Mouse (Mus musculus) cerebellum, adult 2 months (tissue): ENCODE results near the gene S1pr2. TPM values are rescaled to one million over a fixed set of nuclear protein-coding genes. Genes with fewer than 3 reads are reported as not detected.

Source experiments
- DNase-seq, 2 experiments: peaks; one replicate each; pipeline ENCODE4 v3.0.0; 2021
- H3K27ac ChIP-seq: fragments of 200-500 bp; 2 replicates; pipeline ENCODE4 v1.5.1; 2012; ENCODE audit warnings: low read length, control low read depth, inconsistent platforms; ENCODE audit not compliant: insufficient read depth
- H3K27me3 ChIP-seq: fragments of 200-500 bp; 2 replicates; pipeline ENCODE4 v1.6.1; 2012; ENCODE audit warnings: inconsistent platforms, mild to moderate bottlenecking, low read length, moderate library complexity; ENCODE audit not compliant: control insufficient read depth, insufficient read depth
- H3K4me1 ChIP-seq: fragments of 200-500 bp; 2 replicates; pipeline ENCODE4 v1.6.1; 2011; ENCODE audit warnings: low read length; ENCODE audit not compliant: control insufficient read depth, insufficient read depth
- H3K4me3 ChIP-seq: fragments of 200-500 bp; replicated peaks from 2 replicates; pipeline ENCODE3; 2011; ENCODE audit warnings: mild to moderate bottlenecking, low read depth, low read length, control low read depth; ENCODE audit not compliant: insufficient read depth
- CTCF ChIP-seq: fragments of 200-500 bp; IDR thresholded peaks from 2 replicates; pipeline ENCODE4 v1.5.1; 2011; ENCODE audit warnings: low read depth, mild to moderate bottlenecking, control low read depth, low read length, moderate library complexity, borderline replicate concordance; ENCODE audit not compliant: insufficient read depth
- POLR2A ChIP-seq: fragments of 200-500 bp; IDR thresholded peaks from 2 replicates; pipeline ENCODE4 v1.6.1; 2011; ENCODE audit warnings: low read length, control low read depth, borderline replicate concordance; ENCODE audit not compliant: insufficient read depth
- WGBS: fragments of 180-500 bp; shearing (Covaris S2); methylation state at CpG from one replicate; pipeline ENCODE4 v1.1.7; 2018; 5-methylcytosine and 5-hydroxymethylcytosine counted together
- polyA plus RNA-seq: library from polyadenylated mRNA; depleted of rRNA; stranded (reverse); fragments of >200 nt; gene quantifications from 2 replicates; pipeline ENCODE4 v1.2.3, GENCODE M21; 2012

Gene S1pr2
- polyA plus RNA-seq, 1 experiment: 1.8 TPM

DNA sequence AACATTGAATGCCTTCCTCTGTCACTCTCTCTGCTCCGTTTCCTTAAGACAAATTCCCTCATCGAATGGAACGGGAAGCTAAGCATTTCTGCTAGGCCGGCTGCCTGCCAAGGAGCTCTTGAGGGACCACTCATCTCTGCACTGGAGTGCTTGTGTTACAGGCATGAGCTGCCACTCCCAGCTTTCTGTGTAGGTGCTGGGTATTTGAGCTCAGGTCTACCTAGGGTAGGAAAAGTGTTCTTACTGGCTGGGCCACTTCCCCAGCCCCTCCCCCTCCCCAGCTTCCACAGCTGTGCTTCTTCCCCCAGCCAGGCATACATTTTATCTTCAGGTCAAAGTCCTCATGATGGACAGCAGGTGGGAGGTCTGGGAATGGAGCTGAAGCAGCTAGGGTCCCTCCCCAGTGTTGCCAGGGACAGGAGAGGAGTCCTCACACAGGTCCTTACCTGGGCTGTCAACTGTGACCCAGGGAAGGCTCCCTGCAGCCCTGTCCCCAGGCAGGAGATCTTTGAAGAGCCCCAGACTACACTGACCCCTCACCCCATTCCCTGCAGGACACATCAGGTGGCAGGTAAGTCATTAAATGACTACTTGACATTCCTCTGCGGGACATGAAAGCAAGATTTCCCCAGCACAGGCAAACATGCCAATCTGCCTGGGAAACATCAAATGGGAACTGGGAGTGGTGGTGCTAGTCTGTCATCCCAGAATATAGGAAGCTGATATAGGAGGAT is 16.8 kb upstream of the S1pr2 start:
- Histone ChIP-seq H3K27me3 (no peaks in the 10 kb centered on the region), H3K27ac (no peak overlapping the region), H3K4me3 (no peak overlapping the region), H3K4me1 (no peaks in the 10 kb centered on the region)
- no peak for TF ChIP-seq POLR2A
- TF ChIP-seq CTCF: no peak
- WGBS: 63% methylated on average over 5 of the region's 5 CpGs
- DNase-seq: no peak

DNA sequence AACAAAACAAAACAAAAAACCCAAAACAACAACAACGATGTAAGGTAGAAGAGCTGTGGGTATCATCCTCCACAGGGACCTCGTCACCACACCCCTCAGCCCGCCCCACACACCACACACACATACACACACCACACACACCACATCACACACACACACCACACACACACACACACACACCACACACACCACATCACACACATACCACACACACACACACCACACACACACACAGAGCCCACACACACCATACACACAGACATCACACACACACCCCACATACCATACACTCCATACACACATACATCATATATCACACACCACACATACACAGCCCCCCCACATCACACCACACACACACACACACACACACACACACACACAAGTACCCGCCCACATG is 15.0 kb upstream of the S1pr2 start:
- TF ChIP-seq POLR2A (no peak), CTCF (no peak)
- H3K27ac ChIP-seq: no peak overlapping the region
- H3K27me3 ChIP-seq: no peaks in the 10 kb centered on the region
- no peaks in the 10 kb centered on the region for H3K4me1 ChIP-seq
- 93% methylated on average over 4 of the region's 4 CpGs for WGBS
- no peak for DNase-seq
- no peak overlapping the region for H3K4me3 ChIP-seq

DNA sequence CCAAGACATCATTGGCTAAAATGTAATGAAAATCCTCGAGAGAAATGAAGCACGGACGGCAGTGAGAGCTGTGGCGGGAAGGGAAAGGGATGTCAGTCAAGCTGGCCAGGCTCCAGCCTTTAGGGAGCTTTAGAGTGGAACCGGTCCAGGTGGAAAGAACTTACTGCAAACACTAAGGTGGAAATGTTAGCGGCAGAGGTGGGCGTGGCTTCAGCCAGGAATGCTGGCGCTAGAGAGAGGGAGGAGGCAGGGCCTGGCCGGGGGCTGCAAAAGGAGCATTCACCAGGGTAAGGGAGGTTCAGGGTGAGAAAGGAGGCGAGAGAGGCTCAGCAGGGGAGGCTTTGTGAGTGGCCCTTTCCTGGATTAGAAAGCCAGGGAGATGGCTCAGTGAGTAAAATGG is 14.3 kb upstream of the S1pr2 start:
- Histone ChIP-seq H3K4me3 (no peak overlapping the region), H3K4me1 (no peaks in the 10 kb centered on the region), H3K27ac (no peak overlapping the region), H3K27me3 (no peaks in the 10 kb centered on the region)
- no peak for TF ChIP-seq POLR2A
- TF ChIP-seq CTCF: no peak
- 4% methylated on average over 10 of the region's 10 CpGs for WGBS
- no peak for DNase-seq

DNA sequence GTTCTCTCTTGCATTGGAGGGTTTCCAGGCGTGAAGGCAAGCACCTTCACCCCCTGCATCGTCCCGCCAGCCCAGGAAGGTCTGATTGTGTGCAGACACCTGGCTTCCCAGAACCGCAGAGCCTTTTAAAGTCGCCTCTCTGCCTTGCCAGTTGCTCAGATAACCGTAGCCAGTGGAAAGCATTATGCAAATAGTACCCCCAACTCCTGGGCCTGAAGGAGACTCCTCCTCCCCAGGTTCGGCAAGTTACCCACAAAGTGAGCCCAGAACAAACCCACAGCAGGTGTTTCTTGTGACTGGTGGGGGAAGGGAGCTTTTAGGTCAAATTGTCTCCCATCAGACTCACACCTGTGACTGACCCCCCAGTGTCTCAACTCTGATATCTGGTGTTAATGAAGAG is 11.4 kb upstream of the S1pr2 start:
- Histone ChIP-seq H3K27ac (no peak overlapping the region), H3K27me3 (no peaks in the 10 kb centered on the region), H3K4me3 (no peak overlapping the region), H3K4me1 (no peaks in the 10 kb centered on the region)
- no peak for TF ChIP-seq POLR2A
- no peak for TF ChIP-seq CTCF
- 18% methylated on average over 7 of the region's 7 CpGs for WGBS
- no peak for DNase-seq

DNA sequence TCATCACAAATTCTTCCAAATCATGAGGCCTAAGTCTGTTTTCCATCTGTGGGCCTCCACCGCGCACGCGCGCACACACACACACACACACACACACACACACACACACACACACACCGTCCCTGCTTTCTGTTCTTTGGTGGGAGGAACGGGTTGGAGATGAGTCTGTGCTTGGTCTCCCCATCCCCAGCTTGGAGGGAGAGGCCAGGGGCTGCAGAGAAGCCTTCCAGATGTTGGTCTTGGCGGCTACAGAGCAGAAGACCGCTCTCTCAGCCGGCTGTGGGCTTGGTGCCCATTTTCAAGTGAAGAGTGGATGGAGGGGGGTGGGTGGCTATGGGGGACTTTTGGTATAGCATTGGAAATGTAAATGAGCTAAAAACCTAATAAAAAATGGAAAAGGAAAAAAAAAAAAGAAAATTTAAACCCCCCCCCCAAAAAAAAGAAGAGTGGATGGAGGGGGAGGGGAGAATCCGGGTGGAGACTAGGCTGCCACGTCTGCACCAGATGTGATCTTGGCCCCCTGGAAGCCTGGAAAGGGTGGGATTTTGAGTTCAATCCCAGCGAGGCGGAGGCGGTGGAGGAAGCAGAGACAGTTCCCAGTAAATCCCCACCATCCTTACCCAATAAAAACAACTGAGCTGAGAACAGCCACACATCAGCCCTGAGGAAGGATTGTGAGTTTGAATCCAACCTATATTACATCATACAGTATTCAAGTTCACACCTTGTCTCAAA is 10.5 kb upstream of the S1pr2 start:
- TF ChIP-seq CTCF: no peak
- no peak for TF ChIP-seq POLR2A
- WGBS: 44% methylated on average over 15 of the region's 15 CpGs
- Histone ChIP-seq H3K4me3 (no peak overlapping the region), H3K4me1 (no peaks in the 10 kb centered on the region), H3K27me3 (no peaks in the 10 kb centered on the region), H3K27ac (no peak overlapping the region)
- DNase-seq: no peak

DNA sequence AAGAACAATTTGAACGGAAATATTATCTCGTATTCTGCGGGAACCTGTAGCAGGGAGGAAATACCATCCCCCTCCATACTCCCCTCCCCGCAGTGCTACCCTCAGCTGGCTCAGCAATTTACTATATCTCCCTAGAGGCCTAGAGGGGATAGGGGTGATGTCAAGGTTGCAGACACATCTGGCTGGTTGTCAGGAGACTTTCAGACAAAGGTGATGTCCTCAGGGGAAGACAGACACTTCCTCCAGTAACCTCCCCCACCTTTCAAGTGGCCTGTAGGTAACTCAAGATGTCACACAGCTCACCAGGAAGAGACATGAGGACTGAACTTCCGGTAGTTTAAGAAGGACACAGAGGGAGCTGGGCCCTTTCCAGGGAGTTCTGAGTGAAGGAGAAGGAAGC is 6.6 kb upstream of the S1pr2 start:
- H3K4me1 ChIP-seq: no peaks in the 10 kb centered on the region
- no peak overlapping the region for H3K4me3 ChIP-seq
- no peak for DNase-seq
- TF ChIP-seq POLR2A (no peak), CTCF (no peak)
- no peaks in the 10 kb centered on the region for H3K27me3 ChIP-seq
- no peak overlapping the region for H3K27ac ChIP-seq
- 66% methylated on average over 5 of the region's 5 CpGs for WGBS

DNA sequence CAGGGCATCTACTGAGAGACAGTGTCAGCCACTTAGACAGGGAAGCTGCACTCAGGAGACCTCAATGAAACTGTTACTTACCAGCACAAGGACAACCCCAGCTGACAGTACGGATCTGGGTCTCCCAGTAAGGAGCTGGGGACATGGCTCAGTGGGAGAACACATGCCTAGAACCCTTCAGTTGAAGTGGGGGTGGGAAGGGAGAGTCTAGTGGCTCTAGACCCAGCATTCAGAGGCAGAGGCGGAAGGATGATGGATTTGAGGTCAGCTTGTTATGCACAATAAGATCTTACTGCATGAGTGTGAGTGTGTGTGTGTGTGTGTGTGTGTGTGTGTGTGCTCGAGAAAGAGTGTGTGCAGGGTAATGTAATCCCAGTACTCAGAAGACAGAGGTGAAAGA is 5.6 kb upstream of the S1pr2 start:
- Histone ChIP-seq H3K27me3 (no peaks in the 10 kb centered on the region), H3K4me1 (no peaks in the 10 kb centered on the region), H3K27ac (no peak overlapping the region), H3K4me3 (no peak overlapping the region)
- TF ChIP-seq POLR2A: no peak
- TF ChIP-seq CTCF: no peak
- 58% methylated on average over 3 of the region's 3 CpGs for WGBS
- DNase-seq: no peak

DNA sequence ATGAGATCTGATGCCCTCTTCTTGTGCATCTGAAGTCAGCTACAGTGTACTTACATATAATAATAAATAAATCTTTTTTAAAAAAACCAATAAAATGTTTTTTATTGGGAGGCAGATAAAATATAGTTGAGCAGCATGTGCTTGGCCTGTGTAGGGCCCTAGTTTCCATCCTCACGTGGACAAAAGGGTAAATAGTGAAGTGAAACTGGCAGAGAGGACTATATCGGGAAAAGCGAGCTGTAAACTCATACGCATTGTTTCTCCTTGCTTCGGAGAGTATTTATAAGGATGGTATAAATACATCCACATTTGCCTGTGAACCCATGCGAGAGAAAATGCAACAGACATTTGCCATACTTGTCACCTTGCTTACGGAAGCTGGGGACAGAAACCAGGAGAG is 3.2 kb upstream of the S1pr2 start:
- Histone ChIP-seq H3K4me1 (0 out of 2 replicates have a peak, but pooled peaks cover 3% of the 10 kb centered on the region), H3K4me3 (no peak overlapping the region), H3K27me3 (no peaks in the 10 kb centered on the region), H3K27ac (no peak overlapping the region)
- 89% methylated on average over 7 of the region's 7 CpGs for WGBS
- DNase-seq: no peak
- TF ChIP-seq POLR2A (no peak), CTCF (no peak)
